21 mouse cellular contexts compared by ENCODE assay signal in genomic region chr6:86211081-86211763, GRCm38 (mm10). TPM values are rescaled to one million over a fixed set of nuclear protein-coding genes. Genes with fewer than 3 reads are reported as not detected.
DNase-seq lines count a peak whose midpoint lies in the region; ATAC-seq lines count a peak whose summit lies in the region.
"Had no signal": no experiment of that assay in that cellular context is flagged by ENCODE, and none has a peak within 500 bp of the region (broad histone marks: within the 10 kb centered on the region; RNA-seq: fewer than 3 reads in every experiment).

No protein-coding gene starts in this region.

- no peak for DNase-seq in kidney, adult 9 months
- DNase-seq in neural tube, embryonic 11.5 days (ENCODE audit: low spot score): peak; percentile 14
- DNase-seq in neural tube, embryonic 10.5 days (ENCODE audit: extremely low spot score, low spot score): no peak
- peak; percentile 55 for DNase-seq in midbrain, embryonic 14.5 days
- DNase-seq in urinary bladder, postnatal 25 days (ENCODE audit: low spot score): no peak
- DNase-seq: cerebellum, postnatal 10 days; heart, postnatal 4 days; layer of hippocampus, postnatal 36 days; liver; liver, postnatal 0 days; right cerebral cortex, postnatal 25 days; thymus, postnatal 14 days had no signal

- H3K36me3 ChIP-seq in kidney, embryonic 14.5 days (ENCODE audit: control insufficient read depth, insufficient read depth, low read length): no peaks in the 10 kb centered on the region
- H3K36me3 ChIP-seq in neural tube, embryonic 11.5 days (ENCODE audit: control insufficient read depth, insufficient read depth, low read length): no peaks in the 10 kb centered on the region
- H3K36me3 ChIP-seq in forebrain, embryonic 12.5 days (replicated peaks): no peaks in the 10 kb centered on the region
- no peaks in the 10 kb centered on the region for H3K36me3 ChIP-seq in midbrain, embryonic 14.5 days (ENCODE audit: control insufficient read depth, insufficient read depth, low read length)
- H3K36me3 ChIP-seq: heart, embryonic 13.5 days; intestine, embryonic 15.5 days; neural tube, embryonic 15.5 days had no signal

- no peaks in the 10 kb centered on the region for H3K27me3 ChIP-seq in kidney, embryonic 14.5 days (ENCODE audit: control insufficient read depth, insufficient read depth, low read length)
- H3K27me3 ChIP-seq in neural tube, embryonic 11.5 days (ENCODE audit: control insufficient read depth, insufficient read depth, low read length): no peaks in the 10 kb centered on the region
- peaks cover 9% of the 10 kb centered on the region; the same call in 1 of the 2 replicates for H3K27me3 ChIP-seq in forebrain, embryonic 12.5 days
- H3K27me3 ChIP-seq in midbrain, embryonic 14.5 days (ENCODE audit: control insufficient read depth, insufficient read depth, low read length): no peaks in the 10 kb centered on the region
- H3K27me3 ChIP-seq: heart, embryonic 13.5 days; intestine, embryonic 15.5 days; neural tube, embryonic 15.5 days had no signal

- no peak overlapping the region for H3K9ac ChIP-seq in kidney, embryonic 14.5 days (ENCODE audit: low read depth, low read length)
- peak overlapping the region; percentile 14; the same call in 1 of the 2 replicates for H3K9ac ChIP-seq in neural tube, embryonic 11.5 days (ENCODE audit: low read length)
- H3K9ac ChIP-seq in forebrain, embryonic 12.5 days: no peak overlapping the region
- no peak overlapping the region for H3K9ac ChIP-seq in midbrain, embryonic 14.5 days (replicated peaks; ENCODE audit: low read length)
- H3K9ac ChIP-seq: heart, embryonic 13.5 days; intestine, embryonic 15.5 days; liver, postnatal 0 days; neural tube, embryonic 15.5 days had no signal

- H3K4me3 ChIP-seq in kidney, embryonic 14.5 days (ENCODE audit: low read length): no peak overlapping the region
- H3K4me3 ChIP-seq in neural tube, embryonic 11.5 days (ENCODE audit: low read depth, low read length): no peak overlapping the region
- no peak overlapping the region for H3K4me3 ChIP-seq in forebrain, embryonic 12.5 days (replicated peaks)
- H3K4me3 ChIP-seq in midbrain, embryonic 14.5 days (replicated peaks; ENCODE audit: low read depth, low read length): no peak overlapping the region
- H3K4me3 ChIP-seq: heart, embryonic 13.5 days; intestine, embryonic 15.5 days; neural tube, embryonic 15.5 days had no signal

- H3K4me1 ChIP-seq in kidney, embryonic 14.5 days (ENCODE audit: control insufficient read depth, insufficient read depth, low read length): peaks cover 11% of the 10 kb centered on the region
- H3K4me1 ChIP-seq in neural tube, embryonic 11.5 days (ENCODE audit: control insufficient read depth, insufficient read depth, low read length): no peaks in the 10 kb centered on the region
- peaks cover 11% of the 10 kb centered on the region for H3K4me1 ChIP-seq in forebrain, embryonic 12.5 days
- H3K4me1 ChIP-seq in midbrain, embryonic 14.5 days (ENCODE audit: control insufficient read depth, insufficient read depth, low read length): 0 out of 2 replicates have a peak, but pooled peaks cover 11% of the 10 kb centered on the region

- H3K4me2 ChIP-seq in kidney, embryonic 14.5 days (replicated peaks; ENCODE audit: low read depth, low read length): no peak overlapping the region
- no peak overlapping the region for H3K4me2 ChIP-seq in neural tube, embryonic 11.5 days (ENCODE audit: low read depth)
- no peak overlapping the region for H3K4me2 ChIP-seq in forebrain, embryonic 12.5 days
- no peak overlapping the region for H3K4me2 ChIP-seq in midbrain, embryonic 14.5 days (ENCODE audit: low read length)
- H3K4me2 ChIP-seq: heart, embryonic 13.5 days; intestine, embryonic 15.5 days; neural tube, embryonic 15.5 days had no signal

- 61% methylated on average over 12 of the region's 12 CpGs for WGBS in kidney, embryonic 14.5 days
- WGBS in neural tube, embryonic 11.5 days: 63% methylated on average over 12 of the region's 12 CpGs
- 42% methylated on average over 12 of the region's 12 CpGs for WGBS in forebrain, embryonic 12.5 days
- WGBS in midbrain, embryonic 14.5 days: 27% methylated on average over 12 of the region's 12 CpGs

- peak overlapping the region; percentile 77 for H3K27ac ChIP-seq in kidney, embryonic 14.5 days (ENCODE audit: low read depth, low read length)
- H3K27ac ChIP-seq in neural tube, embryonic 11.5 days (ENCODE audit: low read depth, low read length): no peak overlapping the region
- H3K27ac ChIP-seq in forebrain, embryonic 12.5 days: 0 out of 2 replicates have a peak overlapping the region, but pooled peaks have one; percentile 46
- 0 out of 2 replicates have a peak overlapping the region, but pooled peaks have one; percentile 38 for H3K27ac ChIP-seq in midbrain, embryonic 14.5 days (replicated peaks; ENCODE audit: low read depth, low read length)
- H3K27ac ChIP-seq: heart, embryonic 13.5 days; intestine, embryonic 15.5 days; macrophage; neural tube, embryonic 15.5 days; stomach, postnatal 0 days had no signal

- H3K9me3 ChIP-seq in kidney, embryonic 14.5 days (ENCODE audit: control insufficient read depth, low read length): no peaks in the 10 kb centered on the region
- H3K9me3 ChIP-seq in neural tube, embryonic 11.5 days (ENCODE audit: control insufficient read depth, low read length): no peaks in the 10 kb centered on the region
- H3K9me3 ChIP-seq in forebrain, embryonic 12.5 days: no peaks in the 10 kb centered on the region
- H3K9me3 ChIP-seq in midbrain, embryonic 14.5 days (ENCODE audit: control insufficient read depth, low read length): no peaks in the 10 kb centered on the region
- H3K9me3 ChIP-seq: heart, embryonic 13.5 days; intestine, embryonic 15.5 days; neural tube, embryonic 15.5 days had no signal

- no peak; the same call in 1 of the 2 replicates for ATAC-seq in kidney, embryonic 14.5 days (ENCODE audit: low FRiP score, low TSS enrichment)
- no peak for ATAC-seq in neural tube, embryonic 11.5 days (ENCODE audit: insufficient read depth, low FRiP score, low TSS enrichment)
- no peak for ATAC-seq in forebrain, embryonic 12.5 days (ENCODE audit: low FRiP score)
- no peak for ATAC-seq in midbrain, embryonic 14.5 days (ENCODE audit: low FRiP score, low TSS enrichment)
- no peak for ATAC-seq in monocyte, adult 5-6 weeks (replicated peaks; ENCODE audit: insufficient number of reproducible peaks, low FRiP score, low TSS enrichment, poor library complexity, severe bottlenecking)
- ATAC-seq: intestine, embryonic 15.5 days; liver, postnatal 0 days had no signal

RNA-seq across cellular contexts. Expression of gene Tgfa, which starts 16.2 kb away (rescaled TPM):
- polyA plus RNA-seq in kidney, embryonic 14.5 days (2014; fragmentation: Nextera tagmentation; extraction: Ambion mirVana): 5.1 and 12.3 TPM in 2 replicates
- 2.0 and 2.2 TPM in 2 replicates for polyA plus RNA-seq in neural tube, embryonic 11.5 days (2014; fragmentation: Nextera tagmentation; extraction: Ambion mirVana)
- 3.0 and 4.3 TPM in 2 replicates for polyA plus RNA-seq in forebrain, embryonic 12.5 days (2016; fragmentation: Nextera tagmentation; extraction: Ambion mirVana)
- 8.6 and 9.7 TPM in 2 replicates for polyA plus RNA-seq in midbrain, embryonic 14.5 days (2014; fragmentation: Nextera tagmentation; extraction: Ambion mirVana)
- total RNA-seq in monocyte, adult 5-6 weeks (2017): 0.10 TPM in 1 of 3 replicates, not detected in the others
- total RNA-seq: granulocyte monocyte progenitor cell, adult 5-6 weeks had no signal
- polyA plus RNA-seq: macrophage had no signal

Comparison
In these comparisons a context has a peak if more than half of its experiments do, and no peak if none do; other contexts are left out.
1. DNase-seq: peak in neural tube, embryonic 11.5 days (single experiment) and midbrain, embryonic 14.5 days (single experiment); none in kidney, adult 9 months (single experiment), neural tube, embryonic 10.5 days (single experiment) and urinary bladder, postnatal 25 days (single experiment).